In genomic region chr7:120201231-120201744, GRCm38 (mm10) we compare ENCODE assay signal across 8 mouse cellular contexts. TPM values are rescaled to one million over a fixed set of nuclear protein-coding genes. Genes with fewer than 3 reads are reported as not detected.
DNase-seq lines count a peak whose midpoint lies in the region; ATAC-seq lines count a peak whose summit lies in the region.

No protein-coding gene starts in this region.

- H3K27ac ChIP-seq in embryonic facial prominence, embryonic 13.5 days = no peak overlapping the region
- no peak overlapping the region for H3K27ac ChIP-seq in hindbrain, embryonic 15.5 days (replicated peaks)
- H3K27ac ChIP-seq in limb, embryonic 15.5 days = no peak overlapping the region
- no peak overlapping the region for H3K27ac ChIP-seq in neural tube, embryonic 11.5 days (ENCODE audit: low read depth, low read length)

- H3K36me3 ChIP-seq in embryonic facial prominence, embryonic 13.5 days = no peaks in the 10 kb centered on the region
- H3K36me3 ChIP-seq in hindbrain, embryonic 15.5 days = no peaks in the 10 kb centered on the region
- no peaks in the 10 kb centered on the region for H3K36me3 ChIP-seq in limb, embryonic 15.5 days
- H3K36me3 ChIP-seq in neural tube, embryonic 11.5 days (ENCODE audit: control insufficient read depth, insufficient read depth, low read length) = no peaks in the 10 kb centered on the region

- H3K4me2 ChIP-seq in embryonic facial prominence, embryonic 13.5 days = peak overlapping the region; percentile 69
- peak overlapping the region; percentile 55 for H3K4me2 ChIP-seq in hindbrain, embryonic 15.5 days
- peak overlapping the region; percentile 42 for H3K4me2 ChIP-seq in limb, embryonic 15.5 days
- peak overlapping the region; percentile 35 for H3K4me2 ChIP-seq in neural tube, embryonic 11.5 days (ENCODE audit: low read depth)

- 1% methylated on average over 14 of the region's 14 CpGs for WGBS in embryonic facial prominence, embryonic 13.5 days
- WGBS in hindbrain, embryonic 15.5 days = under 1% methylated on average over 13 of the region's 14 CpGs
- 5% methylated on average over 14 of the region's 14 CpGs for WGBS in limb, embryonic 15.5 days
- 4% methylated on average over 14 of the region's 14 CpGs for WGBS in neural tube, embryonic 11.5 days

- H3K9ac ChIP-seq in embryonic facial prominence, embryonic 13.5 days = peak overlapping the region; percentile 65
- H3K9ac ChIP-seq in hindbrain, embryonic 15.5 days = no peak overlapping the region
- H3K9ac ChIP-seq in limb, embryonic 15.5 days = no peak overlapping the region
- no peak overlapping the region for H3K9ac ChIP-seq in neural tube, embryonic 11.5 days (ENCODE audit: low read length)

- peak overlapping the region; percentile 41 for H3K4me3 ChIP-seq in embryonic facial prominence, embryonic 13.5 days
- H3K4me3 ChIP-seq in hindbrain, embryonic 15.5 days = peak overlapping the region; percentile 25
- peak overlapping the region; percentile 23 for H3K4me3 ChIP-seq in limb, embryonic 15.5 days
- H3K4me3 ChIP-seq in neural tube, embryonic 11.5 days (ENCODE audit: low read depth, low read length) = 0 out of 2 replicates have a peak overlapping the region, but pooled peaks have one; percentile 1

- no peak for ATAC-seq in embryonic facial prominence, embryonic 13.5 days (ENCODE audit: insufficient number of reproducible peaks, insufficient read depth, low FRiP score, low TSS enrichment, low read depth)
- no peak for ATAC-seq in hindbrain, embryonic 15.5 days (ENCODE audit: low FRiP score, low read depth)
- no peak for ATAC-seq in limb, embryonic 15.5 days (ENCODE audit: insufficient number of reproducible peaks, low FRiP score, low TSS enrichment, low read depth)
- no peak for ATAC-seq in neural tube, embryonic 11.5 days (ENCODE audit: insufficient read depth, low FRiP score, low TSS enrichment)
- no peak for ATAC-seq in activated CD4-positive, CD25-positive, alpha-beta regulatory T cell, adult 4 months

- H3K9me3 ChIP-seq in embryonic facial prominence, embryonic 13.5 days = no peaks in the 10 kb centered on the region
- H3K9me3 ChIP-seq in hindbrain, embryonic 15.5 days = no peaks in the 10 kb centered on the region
- no peaks in the 10 kb centered on the region for H3K9me3 ChIP-seq in limb, embryonic 15.5 days
- H3K9me3 ChIP-seq in neural tube, embryonic 11.5 days (ENCODE audit: control insufficient read depth, low read length) = no peaks in the 10 kb centered on the region

- DNase-seq in adrenal gland, adult (ENCODE audit: inconsistent age in 2 of 2, low spot score in 1 of 2) = peak; percentile 48 to 63
- no peak for DNase-seq in adrenal gland, adult 18-20 months (ENCODE audit: low spot score in 2 of 2)
- peak; percentile 20 for DNase-seq in neural tube, embryonic 11.5 days (ENCODE audit: low spot score)
- DNase-seq in layer of hippocampus, adult 9-11 months = no peak

- H3K27me3 ChIP-seq in embryonic facial prominence, embryonic 13.5 days = peaks cover 22% of the 10 kb centered on the region
- H3K27me3 ChIP-seq in hindbrain, embryonic 15.5 days = peaks cover 22% of the 10 kb centered on the region
- peaks cover 36% of the 10 kb centered on the region for H3K27me3 ChIP-seq in limb, embryonic 15.5 days
- H3K27me3 ChIP-seq in neural tube, embryonic 11.5 days (ENCODE audit: control insufficient read depth, insufficient read depth, low read length) = peaks cover 3% of the 10 kb centered on the region; the same call in 1 of the 2 replicates

- peaks cover 9% of the 10 kb centered on the region for H3K4me1 ChIP-seq in embryonic facial prominence, embryonic 13.5 days
- H3K4me1 ChIP-seq in hindbrain, embryonic 15.5 days (replicated peaks) = peaks cover 11% of the 10 kb centered on the region
- H3K4me1 ChIP-seq in limb, embryonic 15.5 days = peaks cover 8% of the 10 kb centered on the region
- no peaks in the 10 kb centered on the region for H3K4me1 ChIP-seq in neural tube, embryonic 11.5 days (ENCODE audit: control insufficient read depth, insufficient read depth, low read length)

RNA-seq across cellular contexts. Expression of gene Crym, which starts 0.6 kb away (rescaled TPM):
- total RNA-seq in adrenal gland, adult 18-20 months (2021) = 1 to 10 TPM; 1.2 to 3.6 TPM
- 20.0 and 29.2 TPM in 2 replicates for polyA plus RNA-seq in embryonic facial prominence, embryonic 13.5 days (2015; fragmentation: Nextera tagmentation; extraction: Ambion mirVana)
- polyA plus RNA-seq in hindbrain, embryonic 15.5 days (2015; fragmentation: Nextera tagmentation; extraction: Ambion mirVana) = 10.3 and 13.1 TPM in 2 replicates
- polyA plus RNA-seq in limb, embryonic 15.5 days (2015; fragmentation: Nextera tagmentation; extraction: Ambion mirVana) = 8.2 and 14.2 TPM in 2 replicates
- polyA plus RNA-seq in neural tube, embryonic 11.5 days (2014; fragmentation: Nextera tagmentation; extraction: Ambion mirVana) = 7.5 and 8.8 TPM in 2 replicates
- polyA plus RNA-seq in activated CD4-positive, CD25-positive, alpha-beta regulatory T cell, adult 4 months (2017; shearing (Covaris generic)) = not detected

RNA-seq across cellular contexts. Expression of gene Abca14, which starts 2.5 kb away (rescaled TPM):
- total RNA-seq in adrenal gland, adult 18-20 months (2021) = not detected
- polyA plus RNA-seq in embryonic facial prominence, embryonic 13.5 days (2015; fragmentation: Nextera tagmentation; extraction: Ambion mirVana) = 0.19 TPM in 1 of 2 replicates, not detected in the other
- not detected in 2 replicates for polyA plus RNA-seq in hindbrain, embryonic 15.5 days (2015; fragmentation: Nextera tagmentation; extraction: Ambion mirVana)
- not detected in 2 replicates for polyA plus RNA-seq in limb, embryonic 15.5 days (2015; fragmentation: Nextera tagmentation; extraction: Ambion mirVana)
- polyA plus RNA-seq in neural tube, embryonic 11.5 days (2014; fragmentation: Nextera tagmentation; extraction: Ambion mirVana) = not detected in 2 replicates
- polyA plus RNA-seq in activated CD4-positive, CD25-positive, alpha-beta regulatory T cell, adult 4 months (2017; shearing (Covaris generic)) = not detected

RNA-seq across cellular contexts. Expression of gene Anks4b, which starts 27.6 kb away (rescaled TPM):
- total RNA-seq in adrenal gland, adult 18-20 months (2021) = under 1 TPM; 0.22 to 0.33 TPM
- 0.06 and 0.15 TPM in 2 replicates for polyA plus RNA-seq in embryonic facial prominence, embryonic 13.5 days (2015; fragmentation: Nextera tagmentation; extraction: Ambion mirVana)
- not detected in 2 replicates for polyA plus RNA-seq in hindbrain, embryonic 15.5 days (2015; fragmentation: Nextera tagmentation; extraction: Ambion mirVana)
- not detected in 2 replicates for polyA plus RNA-seq in limb, embryonic 15.5 days (2015; fragmentation: Nextera tagmentation; extraction: Ambion mirVana)
- polyA plus RNA-seq in neural tube, embryonic 11.5 days (2014; fragmentation: Nextera tagmentation; extraction: Ambion mirVana) = not detected in 2 replicates
- polyA plus RNA-seq in activated CD4-positive, CD25-positive, alpha-beta regulatory T cell, adult 4 months (2017; shearing (Covaris generic)) = not detected

RNA-seq across cellular contexts. Expression of gene Zp2, which starts 56.2 kb away (rescaled TPM):
- not detected for total RNA-seq in adrenal gland, adult 18-20 months (2021)
- polyA plus RNA-seq in embryonic facial prominence, embryonic 13.5 days (2015; fragmentation: Nextera tagmentation; extraction: Ambion mirVana) = not detected in 2 replicates
- polyA plus RNA-seq in hindbrain, embryonic 15.5 days (2015; fragmentation: Nextera tagmentation; extraction: Ambion mirVana) = not detected in 2 replicates
- 0.51 and 0.58 TPM in 2 replicates for polyA plus RNA-seq in limb, embryonic 15.5 days (2015; fragmentation: Nextera tagmentation; extraction: Ambion mirVana)
- not detected in 2 replicates for polyA plus RNA-seq in neural tube, embryonic 11.5 days (2014; fragmentation: Nextera tagmentation; extraction: Ambion mirVana)
- not detected for polyA plus RNA-seq in activated CD4-positive, CD25-positive, alpha-beta regulatory T cell, adult 4 months (2017; shearing (Covaris generic))

Comparison
In these comparisons a context has a peak if more than half of its experiments do, and no peak if none do; other contexts are left out.
1. DNase-seq: peak in adrenal gland, adult (2 of 2) and neural tube, embryonic 11.5 days (single experiment); none in adrenal gland, adult 18-20 months (0 of 2) and layer of hippocampus, adult 9-11 months (single experiment).
2. Peak in every context shown above with its lines, with median percentiles within 50 percentile points of each other: H3K4me2 ChIP-seq and H3K4me3 ChIP-seq.